Mouse (Mus musculus): Measurements from ENCODE around the gene Sptlc2. TPM values are rescaled to one million over a fixed set of nuclear protein-coding genes. Genes with fewer than 3 reads are reported as not detected.
A peak's percentile ranks its signal among the peaks of the same experiment; 100 is the strongest.
"Not testable (repeated sequence)": the region's sequence is repeated elsewhere in the genome, so short reads cannot be mapped to it uniquely, and the experiment has no call there.

Sptlc2 gene
- polyA plus RNA-seq, 1 experiment from 2014 or later: 93.4 TPM

DNA sequence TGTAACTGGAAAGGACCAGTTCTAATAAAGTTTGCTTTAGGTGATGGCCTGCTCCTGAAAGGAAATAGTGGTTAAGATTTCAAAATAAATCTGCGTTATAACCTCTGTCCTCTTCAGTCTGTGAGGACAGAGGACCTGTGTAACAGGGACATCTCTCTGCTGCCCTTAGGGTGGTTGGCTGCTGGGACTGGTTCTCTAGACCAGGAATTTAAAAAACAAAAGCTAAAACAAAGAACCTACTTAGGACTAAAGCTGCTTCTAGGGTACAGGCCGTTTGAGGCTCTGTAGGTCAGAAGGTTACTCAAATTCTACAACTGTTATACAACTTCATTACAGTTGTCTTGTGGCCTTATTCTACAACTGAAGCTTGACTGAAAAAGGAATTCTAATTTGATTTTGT is 75.1 kb downstream of the Sptlc2 start:
- Histone ChIP-seq H3K9ac (replicated peaks; ENCODE audit: low read depth, low read length) (no peak overlapping the region), H3K27ac (ENCODE audit: low read length) (no peak overlapping the region), H3K4me3 (ENCODE audit: low read depth, low read length) (no peak overlapping the region), H3K27me3 (ENCODE audit: control insufficient read depth, insufficient read depth, low read length) (no peaks in the 10 kb centered on the region), H3K9me3 (ENCODE audit: control insufficient read depth, low read depth, low read length) (no peaks in the 10 kb centered on the region), H3K4me1 (ENCODE audit: control insufficient read depth, insufficient read depth, low read length) (no peaks in the 10 kb centered on the region), H3K36me3 (ENCODE audit: control insufficient read depth, insufficient read depth, low read length) (peaks cover 17% of the 10 kb centered on the region; the same call in 1 of the 2 replicates), H3K4me2 (replicated peaks; ENCODE audit: low read depth, low read length) (no peak overlapping the region)
- 77% methylated on average over 2 of the region's 2 CpGs for WGBS
- no peak for ATAC-seq (ENCODE audit: insufficient number of reproducible peaks, insufficient read depth, low FRiP score, low read depth)

DNA sequence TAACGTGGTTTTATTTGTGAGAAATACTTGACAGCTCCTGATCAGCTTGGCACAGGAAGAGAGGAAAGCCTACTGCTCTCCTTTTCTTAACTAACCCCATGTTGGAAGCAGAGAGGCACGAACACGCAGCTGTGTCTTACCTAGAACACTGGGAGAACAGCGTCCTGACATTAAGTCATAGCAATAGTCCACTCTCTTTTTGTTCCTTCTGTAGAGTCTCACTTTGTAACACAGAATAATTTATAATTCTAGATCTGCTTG is 81.6 kb downstream of the Sptlc2 start:
- WGBS: 76% methylated on average over 4 of the region's 4 CpGs
- H3K36me3 ChIP-seq (ENCODE audit: control insufficient read depth, insufficient read depth, low read length): peaks cover 11% of the 10 kb centered on the region; the same call in 1 of the 2 replicates
- H3K9me3 ChIP-seq (ENCODE audit: control insufficient read depth, low read depth, low read length); H3K4me1 ChIP-seq (ENCODE audit: control insufficient read depth, insufficient read depth, low read length); H3K9ac ChIP-seq (replicated peaks; ENCODE audit: low read depth, low read length); H3K27me3 ChIP-seq (ENCODE audit: control insufficient read depth, insufficient read depth, low read length); H3K27ac ChIP-seq (ENCODE audit: low read length); H3K4me3 ChIP-seq (ENCODE audit: low read depth, low read length); ATAC-seq (ENCODE audit: insufficient number of reproducible peaks, insufficient read depth, low FRiP score, low read depth); H3K4me2 ChIP-seq (replicated peaks; ENCODE audit: low read depth, low read length): not testable (repeated sequence)

DNA sequence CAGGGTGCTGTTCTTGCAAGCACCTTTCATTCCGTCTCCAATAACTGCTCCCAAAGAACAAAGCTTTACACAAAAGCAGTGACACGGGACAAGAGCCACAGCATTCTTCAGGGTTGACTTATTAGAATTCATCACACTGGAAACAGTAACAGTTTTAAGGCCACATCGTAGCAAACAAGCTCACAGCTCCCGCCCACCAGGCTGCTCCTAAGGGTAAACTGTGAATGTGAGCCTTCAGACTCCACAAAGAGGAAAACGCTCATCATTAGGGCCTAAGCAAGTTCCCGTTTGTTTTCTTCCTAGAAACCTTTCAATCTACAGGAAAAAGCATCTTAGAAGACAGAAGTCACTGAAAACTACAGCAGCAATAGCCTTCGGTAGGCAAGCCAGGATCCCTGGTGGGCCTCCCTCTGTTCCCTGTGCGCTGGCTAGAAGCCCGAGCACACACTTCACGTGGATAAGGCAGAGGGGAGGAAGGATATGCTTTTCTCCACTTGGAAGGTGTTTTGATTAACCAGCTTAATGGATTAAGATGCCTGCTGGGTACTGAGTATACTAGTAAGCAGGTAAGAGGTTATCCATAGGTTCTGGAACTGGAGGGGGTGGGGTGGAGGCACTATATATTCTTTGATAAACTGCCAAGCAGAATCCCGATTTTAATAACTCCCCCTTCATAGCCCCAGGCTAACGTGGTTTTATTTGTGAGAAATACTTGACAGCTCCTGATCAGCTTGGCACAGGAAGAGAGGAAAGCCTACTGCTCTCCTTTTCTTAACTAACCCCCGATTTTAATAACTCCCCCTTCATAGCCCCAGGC is 82.2 kb downstream of the Sptlc2 start:
- Histone ChIP-seq H3K27me3 (ENCODE audit: control insufficient read depth, insufficient read depth, low read length) (no peaks in the 10 kb centered on the region), H3K4me3 (ENCODE audit: low read depth, low read length) (no peak overlapping the region), H3K9me3 (ENCODE audit: control insufficient read depth, low read depth, low read length) (no peaks in the 10 kb centered on the region), H3K4me2 (replicated peaks; ENCODE audit: low read depth, low read length) (no peak overlapping the region), H3K9ac (replicated peaks; ENCODE audit: low read depth, low read length) (no peak overlapping the region), H3K36me3 (ENCODE audit: control insufficient read depth, insufficient read depth, low read length) (peaks cover 11% of the 10 kb centered on the region; the same call in 1 of the 2 replicates), H3K27ac (ENCODE audit: low read length) (no peak overlapping the region), H3K4me1 (ENCODE audit: control insufficient read depth, insufficient read depth, low read length) (no peaks in the 10 kb centered on the region)
- 40% methylated on average over 13 of the region's 13 CpGs for WGBS
- no peak for ATAC-seq (ENCODE audit: insufficient number of reproducible peaks, insufficient read depth, low FRiP score, low read depth)

DNA sequence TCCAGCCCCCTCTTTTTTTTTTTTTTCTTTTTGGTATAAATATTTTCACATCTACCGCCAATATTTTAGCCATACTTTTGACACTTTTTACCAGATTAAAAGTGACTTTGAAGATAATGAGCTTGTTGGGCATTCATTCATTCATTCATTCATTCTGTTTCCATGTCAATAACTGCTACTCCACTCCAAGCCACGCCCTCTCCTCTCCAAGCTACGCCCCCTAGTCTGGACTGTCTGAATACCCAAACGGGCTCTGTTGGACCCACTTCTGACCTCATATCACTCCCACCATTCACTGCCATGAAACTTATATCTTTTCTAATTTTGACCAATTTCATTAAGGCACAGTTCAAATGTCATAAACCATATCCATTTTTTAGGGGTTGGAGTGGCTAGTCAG is 87.0 kb downstream of the Sptlc2 start:
- Histone ChIP-seq H3K27me3 (ENCODE audit: control insufficient read depth, insufficient read depth, low read length) (0 out of 2 replicates have a peak, but pooled peaks cover 4% of the 10 kb centered on the region), H3K4me2 (replicated peaks; ENCODE audit: low read depth, low read length) (no peak overlapping the region)
- 47% methylated on average over 4 of the region's 4 CpGs for WGBS

DNA sequence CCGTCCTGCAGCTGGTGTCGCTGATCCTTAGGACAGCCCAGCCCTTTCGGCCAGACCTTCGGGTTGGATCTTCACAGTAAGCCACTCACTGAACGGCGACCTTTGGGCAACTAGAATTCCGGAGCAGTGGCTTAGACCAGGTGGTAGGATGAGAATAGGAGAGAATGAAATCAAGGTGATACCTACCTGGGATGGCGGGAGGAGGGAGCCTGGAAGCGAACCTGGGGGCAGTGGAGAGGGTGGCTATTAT is 87.8 kb downstream of the Sptlc2 start:
- H3K4me1 ChIP-seq (ENCODE audit: control insufficient read depth, insufficient read depth, low read length): peaks cover 5% of the 10 kb centered on the region; the same call in 1 of the 2 replicates
- ATAC-seq (ENCODE audit: insufficient number of reproducible peaks, insufficient read depth, low FRiP score, low read depth): no peak
- 0 out of 2 replicates have a peak, but pooled peaks cover 4% of the 10 kb centered on the region for H3K27me3 ChIP-seq (ENCODE audit: control insufficient read depth, insufficient read depth, low read length)
- H3K9me3 ChIP-seq (ENCODE audit: control insufficient read depth, low read depth, low read length): no peaks in the 10 kb centered on the region
- H3K4me2 ChIP-seq (replicated peaks; ENCODE audit: low read depth, low read length): peak overlapping the region; percentile 97
- 0% methylated on average over 9 of the region's 9 CpGs for WGBS
- H3K27ac ChIP-seq (ENCODE audit: low read length): no peak overlapping the region
- H3K36me3 ChIP-seq (ENCODE audit: control insufficient read depth, insufficient read depth, low read length): no peaks in the 10 kb centered on the region
- H3K9ac ChIP-seq (replicated peaks; ENCODE audit: low read depth, low read length): 0 out of 2 replicates have a peak overlapping the region, but pooled peaks have one; percentile 14
- H3K4me3 ChIP-seq (ENCODE audit: low read depth, low read length): peak overlapping the region; percentile 58

More for the DNA sequence above, 87.0 kb downstream of the Sptlc2 start:
- ATAC-seq (ENCODE audit: insufficient number of reproducible peaks, insufficient read depth, low FRiP score, low read depth): no peak
- no peak overlapping the region for H3K4me3 ChIP-seq (ENCODE audit: low read depth, low read length)
- peaks cover 5% of the 10 kb centered on the region; the same call in 1 of the 2 replicates for H3K4me1 ChIP-seq (ENCODE audit: control insufficient read depth, insufficient read depth, low read length)
- no peak overlapping the region for H3K27ac ChIP-seq (ENCODE audit: low read length)
- no peaks in the 10 kb centered on the region for H3K9me3 ChIP-seq (ENCODE audit: control insufficient read depth, low read depth, low read length)
- H3K9ac ChIP-seq (replicated peaks; ENCODE audit: low read depth, low read length): no peak overlapping the region
- no peaks in the 10 kb centered on the region for H3K36me3 ChIP-seq (ENCODE audit: control insufficient read depth, insufficient read depth, low read length)

DNA sequence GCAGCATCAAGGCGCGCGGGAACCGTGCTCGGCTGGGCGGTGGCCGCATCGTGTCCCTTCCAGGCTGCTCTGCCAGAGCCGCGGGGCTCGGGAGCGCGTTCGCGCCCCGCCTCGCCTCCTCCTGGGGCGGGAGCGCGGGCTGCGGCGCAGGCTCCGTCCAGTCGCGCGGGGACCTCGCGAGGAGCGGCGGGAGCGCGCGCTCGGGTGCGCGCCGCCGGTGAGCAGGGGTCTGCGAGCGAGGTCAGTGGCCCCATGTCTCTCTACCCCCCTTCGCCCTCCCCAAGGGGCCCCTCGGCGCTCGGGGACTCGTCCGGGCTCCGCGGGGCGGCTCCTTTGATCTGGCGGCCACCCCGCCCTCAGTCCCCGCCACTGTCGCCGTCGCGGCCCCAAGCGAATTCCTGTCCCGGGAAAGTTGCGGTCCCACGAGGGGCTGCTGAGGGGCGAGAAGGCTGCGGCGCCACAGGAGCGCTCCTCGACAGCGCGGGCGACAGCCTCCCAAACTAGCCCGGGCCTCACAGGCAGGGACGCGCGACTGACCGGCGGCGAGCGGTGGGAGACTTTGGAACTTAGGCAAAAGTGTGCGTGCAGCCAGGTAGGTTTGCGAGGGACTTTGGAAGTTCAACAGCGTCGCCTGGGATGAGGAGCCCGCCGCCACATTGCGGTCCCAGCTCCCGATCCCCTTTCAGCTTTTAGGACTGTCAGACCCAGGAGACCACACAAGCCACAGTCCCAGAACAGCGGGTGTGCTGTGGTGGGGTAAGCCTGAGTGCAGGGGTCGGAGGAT is 88.3 kb downstream of the Sptlc2 start, which contains the start of gene Ism2:
Ism2 (minus strand) TSS at position 49 of the 784 bp plus-strand sequence.
- Histone ChIP-seq H3K9ac (replicated peaks; ENCODE audit: low read depth, low read length) (peak within 1 kb of the TSS; percentile 53), H3K27me3 (ENCODE audit: control insufficient read depth, insufficient read depth, low read length) (0 out of 2 replicates have a peak, but pooled peaks cover 4% of the 10 kb centered on the region), H3K4me3 (ENCODE audit: low read depth, low read length) (peak within 1 kb of the TSS; percentile 58), H3K4me2 (replicated peaks; ENCODE audit: low read depth, low read length) (peak within 1 kb of the TSS; percentile 97), H3K4me1 (ENCODE audit: control insufficient read depth, insufficient read depth, low read length) (peaks cover 5% of the 10 kb centered on the region; the same call in 1 of the 2 replicates), H3K27ac (ENCODE audit: low read length) (no peak within 1 kb of the TSS), H3K36me3 (ENCODE audit: control insufficient read depth, insufficient read depth, low read length) (no peaks in the 10 kb centered on the region), H3K9me3 (ENCODE audit: control insufficient read depth, low read depth, low read length) (no peaks in the 10 kb centered on the region)
- WGBS: under 1% methylated on average over 80 of the region's 86 CpGs
- peak; percentile 66 for ATAC-seq (ENCODE audit: insufficient number of reproducible peaks, insufficient read depth, low FRiP score, low read depth)

DNA sequence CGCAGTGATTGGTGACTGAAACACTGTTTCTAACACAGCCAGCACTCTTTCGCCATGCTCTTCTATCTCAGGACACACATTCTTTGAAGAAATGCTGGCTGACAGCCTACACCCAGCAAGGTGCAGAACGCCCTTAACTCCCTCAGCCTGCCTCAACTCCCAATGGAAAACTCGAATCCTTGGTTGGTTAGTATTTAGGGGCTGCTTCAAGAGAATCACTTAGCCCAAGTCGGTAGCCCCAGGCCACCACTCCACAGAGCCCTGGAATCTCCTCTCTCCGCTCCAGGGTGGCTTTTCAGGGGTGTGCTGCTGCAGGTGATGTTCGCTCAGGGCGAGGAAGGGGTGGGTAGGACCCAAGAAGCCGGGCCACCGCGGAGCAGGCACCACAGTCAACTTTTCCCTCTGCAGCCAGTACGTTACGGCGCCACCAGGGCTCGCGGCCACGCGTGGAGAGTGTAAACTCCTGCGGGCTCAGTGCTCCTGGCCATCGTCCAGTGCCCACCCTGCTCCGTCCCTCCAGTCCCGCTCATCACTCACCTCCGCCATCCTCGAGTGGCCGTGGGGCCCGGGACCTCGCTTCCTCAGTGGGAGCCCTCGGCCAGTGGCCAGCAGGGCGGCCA is 89.0 kb downstream of the Sptlc2 start:
- Histone ChIP-seq H3K4me1 (ENCODE audit: control insufficient read depth, insufficient read depth, low read length) (peaks cover 5% of the 10 kb centered on the region; the same call in 1 of the 2 replicates), H3K4me2 (replicated peaks; ENCODE audit: low read depth, low read length) (peak overlapping the region; percentile 97), H3K27ac (ENCODE audit: low read length) (no peak overlapping the region), H3K4me3 (ENCODE audit: low read depth, low read length) (peak overlapping the region; percentile 58), H3K9ac (replicated peaks; ENCODE audit: low read depth, low read length) (peak overlapping the region; percentile 53), H3K9me3 (ENCODE audit: control insufficient read depth, low read depth, low read length) (no peaks in the 10 kb centered on the region), H3K27me3 (ENCODE audit: control insufficient read depth, insufficient read depth, low read length) (0 out of 2 replicates have a peak, but pooled peaks cover 4% of the 10 kb centered on the region), H3K36me3 (ENCODE audit: control insufficient read depth, insufficient read depth, low read length) (no peaks in the 10 kb centered on the region)
- WGBS: 7% methylated on average over 29 of the region's 29 CpGs
- peak; percentile 33; the same call in 1 of the 2 replicates for ATAC-seq (ENCODE audit: insufficient number of reproducible peaks, insufficient read depth, low FRiP score, low read depth)

DNA sequence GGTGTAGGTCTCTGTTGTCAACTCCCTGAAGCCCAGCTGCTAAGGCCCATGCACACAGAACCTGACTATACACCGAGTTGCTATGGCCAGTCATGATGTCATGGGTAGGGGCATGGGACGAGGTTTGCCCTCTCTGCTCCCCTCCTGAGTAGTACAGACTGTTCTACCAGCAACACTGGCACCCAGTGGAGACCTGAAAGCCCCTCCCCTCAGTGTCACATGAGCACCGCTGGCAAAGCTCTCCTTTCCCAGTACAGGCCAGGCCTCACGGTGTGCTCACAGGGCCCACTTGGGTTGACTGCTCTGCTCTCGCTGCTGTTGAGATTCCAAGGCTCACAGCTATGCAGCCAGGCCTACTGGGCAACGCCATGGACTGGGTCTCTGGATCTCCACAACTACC is 94.2 kb downstream of the Sptlc2 start:
- no peak overlapping the region for H3K4me2 ChIP-seq (replicated peaks; ENCODE audit: low read depth, low read length)
- ATAC-seq (ENCODE audit: insufficient number of reproducible peaks, insufficient read depth, low FRiP score, low read depth): no peak
- no peak overlapping the region for H3K9ac ChIP-seq (replicated peaks; ENCODE audit: low read depth, low read length)
- H3K27me3 ChIP-seq (ENCODE audit: control insufficient read depth, insufficient read depth, low read length): 0 out of 2 replicates have a peak, but pooled peaks cover 1% of the 10 kb centered on the region
- WGBS: 65% methylated on average over 6 of the region's 6 CpGs
- no peak overlapping the region for H3K4me3 ChIP-seq (ENCODE audit: low read depth, low read length)
- H3K9me3 ChIP-seq (ENCODE audit: control insufficient read depth, low read depth, low read length): no peaks in the 10 kb centered on the region
- H3K36me3 ChIP-seq (ENCODE audit: control insufficient read depth, insufficient read depth, low read length): no peaks in the 10 kb centered on the region
- H3K27ac ChIP-seq (ENCODE audit: low read length): no peak overlapping the region
- no peaks in the 10 kb centered on the region for H3K4me1 ChIP-seq (ENCODE audit: control insufficient read depth, insufficient read depth, low read length)
